Mouse (Mus musculus): ENCODE data around the gene Slc35e3.
"Not testable (repeated sequence)": the region's sequence is repeated elsewhere in the genome, so short reads cannot be mapped to it uniquely, and the experiment has no call there.

The Slc35e3 gene

GRCm38 (mm10) chr10:117712191-117712754 lies 33.9 kb downstream of the Slc35e3 start:
- DNase-seq: no peak

- peak in 1 of 2 experiments; percentile 17 for DNase-seq
Measured at GRCm38 (mm10) chr10:117711408-117711807, 34.8 kb downstream of the Slc35e3 start.

GRCm38 (mm10) chr10:117710604-117711141 lies 35.5 kb downstream of the Slc35e3 start, which contains the start of gene Mdm2:
Gene Mdm2 (minus strand): TSS chr10:117710758.
- DNase-seq: peak; percentile 95 to 99

- DNase-seq: peak; percentile 58 to 76
Measured at GRCm38 (mm10) chr10:117709930-117710603, 36.1 kb downstream of the Slc35e3 start.

- no peak for DNase-seq
Measured at GRCm38 (mm10) chr10:117709326-117709830, 36.8 kb downstream of the Slc35e3 start.

- no peak for DNase-seq
Measured at GRCm38 (mm10) chr10:117708856-117709255, 37.3 kb downstream of the Slc35e3 start.

GRCm38 (mm10) chr10:117708376-117708775 lies 37.8 kb downstream of the Slc35e3 start:
- DNase-seq: no peak

- no peak for DNase-seq
Measured at GRCm38 (mm10) chr10:117707114-117707838, 38.9 kb downstream of the Slc35e3 start.

GRCm38 (mm10) chr10:117706440-117706839 lies 39.7 kb downstream of the Slc35e3 start:
- no peak for DNase-seq

- DNase-seq: no peak
Measured at GRCm38 (mm10) chr10:117705806-117706205, 40.4 kb downstream of the Slc35e3 start.

GRCm38 (mm10) chr10:117704964-117705335 lies 41.2 kb downstream of the Slc35e3 start:
- no peak for DNase-seq

GRCm38 (mm10) chr10:117704314-117704963 lies 41.7 kb downstream of the Slc35e3 start:
- DNase-seq: not testable (repeated sequence)

GRCm38 (mm10) chr10:117703506-117703905 lies 42.7 kb downstream of the Slc35e3 start:
- no peak for DNase-seq

GRCm38 (mm10) chr10:117702024-117702833 lies 43.9 kb downstream of the Slc35e3 start:
- DNase-seq: no peak

GRCm38 (mm10) chr10:117701034-117701829 lies 44.9 kb downstream of the Slc35e3 start:
- no peak for DNase-seq

- no peak for DNase-seq
Measured at GRCm38 (mm10) chr10:117700450-117700849, 45.7 kb downstream of the Slc35e3 start.

GRCm38 (mm10) chr10:117699914-117700313 lies 46.3 kb downstream of the Slc35e3 start:
- no peak for DNase-seq

GRCm38 (mm10) chr10:117698313-117699138 lies 47.6 kb downstream of the Slc35e3 start:
- DNase-seq: no peak

- DNase-seq: no peak
Measured at GRCm38 (mm10) chr10:117697561-117698115, 48.5 kb downstream of the Slc35e3 start.

Data from cerebellum, adult 18-20 months (tissue).